In genomic region chr2:83725796-83726195, GRCm38 (mm10) we compare ENCODE assay signal across 9 mouse cellular contexts. TPM values are rescaled to one million over a fixed set of nuclear protein-coding genes. Genes with fewer than 3 reads are reported as not detected.
DNase-seq lines count a peak whose midpoint lies in the region; ATAC-seq lines count a peak whose summit lies in the region.
"Had no signal": no experiment of that assay in that cellular context is flagged by ENCODE, and none has a peak within 500 bp of the region (broad histone marks: within the 10 kb centered on the region; RNA-seq: fewer than 3 reads in every experiment).

No protein-coding gene starts in this region.

- no peaks in the 10 kb centered on the region for H3K9me3 ChIP-seq in neural tube, embryonic 11.5 days (ENCODE audit: control insufficient read depth, low read length)
- H3K9me3 ChIP-seq in liver, embryonic 12.5 days (replicated peaks), result no peaks in the 10 kb centered on the region

- peak overlapping the region; percentile 74 for H3K4me2 ChIP-seq in neural tube, embryonic 11.5 days (ENCODE audit: low read depth)
- H3K4me2 ChIP-seq in liver, embryonic 12.5 days, result peak overlapping the region; percentile 86

- H3K4me3 ChIP-seq in neural tube, embryonic 11.5 days (ENCODE audit: low read depth, low read length), result peak overlapping the region; percentile 73
- H3K4me3 ChIP-seq in liver, embryonic 12.5 days, result peak overlapping the region; percentile 74; the same call in 1 of the 2 replicates

- peak; percentile 17 for DNase-seq in cerebellum, adult 9-10 months
- DNase-seq in cerebellum, postnatal 25 days, result no peak
- DNase-seq in neural tube, embryonic 11.5 days (ENCODE audit: low spot score), result no peak
- no peak for DNase-seq in neural tube, embryonic 10.5 days (ENCODE audit: extremely low spot score, low spot score)
- DNase-seq in right cerebral cortex, postnatal 25 days, result no peak
- DNase-seq in adrenal gland, postnatal 25 days, result no peak
- DNase-seq in adrenal gland, adult 8-10 months, result no peak
- DNase-seq: kidney, postnatal 4 days had no signal

- whole genome bisulfite sequencing in neural tube, embryonic 11.5 days, result 70% methylated on average over 4 of the region's 4 CpGs
- 42% methylated on average over 4 of the region's 4 CpGs for WGBS in liver, embryonic 12.5 days (ENCODE audit: insufficient replicate concordance)

- no peak overlapping the region for H3K9ac ChIP-seq in neural tube, embryonic 11.5 days (ENCODE audit: low read length)
- no peak overlapping the region for H3K9ac ChIP-seq in liver, embryonic 12.5 days

- H3K27ac ChIP-seq in neural tube, embryonic 11.5 days (ENCODE audit: low read depth, low read length), result no peak overlapping the region
- H3K27ac ChIP-seq in liver, embryonic 12.5 days, result no peak overlapping the region

- H3K27me3 ChIP-seq in neural tube, embryonic 11.5 days (ENCODE audit: control insufficient read depth, insufficient read depth, low read length), result no peaks in the 10 kb centered on the region
- peaks cover 15% of the 10 kb centered on the region for H3K27me3 ChIP-seq in liver, embryonic 12.5 days (replicated peaks)

- no peaks in the 10 kb centered on the region for H3K36me3 ChIP-seq in neural tube, embryonic 11.5 days (ENCODE audit: control insufficient read depth, insufficient read depth, low read length)
- H3K36me3 ChIP-seq in liver, embryonic 12.5 days, result peaks cover 3% of the 10 kb centered on the region; the same call in 1 of the 2 replicates

- H3K4me1 ChIP-seq in neural tube, embryonic 11.5 days (ENCODE audit: control insufficient read depth, insufficient read depth, low read length), result no peaks in the 10 kb centered on the region
- H3K4me1 ChIP-seq in liver, embryonic 12.5 days, result peaks cover 31% of the 10 kb centered on the region

- no peak for ATAC-seq in neural tube, embryonic 11.5 days (ENCODE audit: insufficient read depth, low FRiP score, low TSS enrichment)
- ATAC-seq in liver, embryonic 12.5 days, result no peak

RNA-seq across cellular contexts. Expression of gene Itgav, which starts 1.6 kb away (rescaled TPM):
- 46.7 and 55.8 TPM in 2 replicates for polyA plus RNA-seq in neural tube, embryonic 11.5 days (2014; fragmentation: Nextera tagmentation; extraction: Ambion mirVana)
- polyA plus RNA-seq in liver, embryonic 12.5 days (2016; fragmentation: Nextera tagmentation; extraction: Ambion mirVana), result 22.7 and 24.5 TPM in 2 replicates
- total RNA-seq in adrenal gland, postnatal 25 days (2021), result 107 and 124 TPM in 2 replicates
- 100 to 1,000 TPM; 115 to 144 (median 126) TPM for total RNA-seq in adrenal gland, adult 8-10 months (2022)
